Mouse (Mus musculus) kidney, embryonic 15.5 days (tissue): ENCODE results near the gene Tgfb1i1. TPM values are rescaled to one million over a fixed set of nuclear protein-coding genes. Genes with fewer than 3 reads are reported as not detected.

Experiments
- ATAC-seq: fragments of 200-750 bp; cut with Nextera tagmentation; replicated peaks from 2 replicates; pipeline ENCODE4 v1.8.0; 2017; ENCODE audit warnings: moderate TSS enrichment; ENCODE audit not compliant: low FRiP score
- H3K27ac ChIP-seq: fragments of 300-500 bp; sonication (generic); 2 replicates; pipeline ENCODE4 v1.5.1; 2015; ENCODE audit warnings: mild to moderate bottlenecking, inconsistent platforms
- H3K27me3 ChIP-seq: fragments of 300-500 bp; sonication (generic); 2 replicates; pipeline ENCODE4 v1.6.1; 2015; ENCODE audit warnings: inconsistent platforms
- H3K36me3 ChIP-seq: fragments of 300-500 bp; sonication (generic); 2 replicates; pipeline ENCODE4 v1.6.1; 2015; ENCODE audit warnings: inconsistent platforms
- H3K4me1 ChIP-seq: fragments of 300-500 bp; sonication (generic); 2 replicates; pipeline ENCODE4 v1.6.1; 2015; ENCODE audit warnings: inconsistent platforms
- H3K4me2 ChIP-seq: fragments of 300-500 bp; sonication (generic); 2 replicates; pipeline ENCODE4 v1.6.1; 2015; ENCODE audit warnings: moderate library complexity, mild to moderate bottlenecking, inconsistent platforms
- H3K4me3 ChIP-seq: fragments of 300-500 bp; sonication (generic); replicated peaks from 2 replicates; pipeline ENCODE4 v1.5.1; 2015; ENCODE audit warnings: mild to moderate bottlenecking, inconsistent platforms
- H3K9ac ChIP-seq: fragments of 300-500 bp; sonication (generic); 2 replicates; pipeline ENCODE4 v1.6.1; 2015; ENCODE audit warnings: mild to moderate bottlenecking, inconsistent platforms
- H3K9me3 ChIP-seq: fragments of 300-500 bp; sonication (generic); replicated peaks from 2 replicates; pipeline ENCODE4 v1.6.1; 2016; ENCODE audit warnings: inconsistent platforms
- WGBS: fragments of 180-500 bp; shearing (Covaris S2); methylation state at CpG from one replicate; pipeline ENCODE4 v1.1.7; 2015; ENCODE audit warnings: mixed read lengths; 5-methylcytosine and 5-hydroxymethylcytosine counted together
- polyA plus RNA-seq: library from polyadenylated mRNA; unstranded; fragments of >200 nt; fragmentation: Nextera tagmentation; extraction: Ambion mirVana; gene quantifications from 2 replicates; pipeline ENCODE4 v1.2.1, GENCODE M21; 2015

The Tgfb1i1 gene
- 77.2 and 107 TPM in 2 replicates for polyA plus RNA-seq

- WGBS, result 3% methylated on average over 28 of the region's 30 CpGs
- H3K27ac ChIP-seq, result peak within 1 kb of the TSS; percentile 92
- H3K27me3 ChIP-seq, result no peaks in the 10 kb centered on the region
- peak within 1 kb of the TSS; percentile 60 for H3K4me3 ChIP-seq
- H3K4me1 ChIP-seq, result peaks cover 22% of the 10 kb centered on the region
- ATAC-seq, result peak; percentile 71
- H3K9me3 ChIP-seq, result no peaks in the 10 kb centered on the region
- H3K36me3 ChIP-seq, result peaks cover 48% of the 10 kb centered on the region
- peak within 1 kb of the TSS; percentile 76 for H3K4me2 ChIP-seq
- H3K9ac ChIP-seq, result peak within 1 kb of the TSS; percentile 69
These were observed at the start of gene Tgfb1i1 for GRCm38 (mm10) chr7:128246496-128247391. Gene Tgfb1i1 (plus strand): TSS chr7:128246812.

GRCm38 (mm10) chr7:128201607-128202006 is 45.0 kb upstream of the Tgfb1i1 start:
- no peaks in the 10 kb centered on the region for H3K9me3 ChIP-seq
- ATAC-seq, result no peak
- H3K9ac ChIP-seq, result no peak overlapping the region
- no peaks in the 10 kb centered on the region for H3K27me3 ChIP-seq
- no peaks in the 10 kb centered on the region for H3K4me1 ChIP-seq
- H3K36me3 ChIP-seq, result no peaks in the 10 kb centered on the region
- WGBS, result 85% methylated on average over 9 of the region's 9 CpGs
- H3K4me3 ChIP-seq, result no peak overlapping the region
- H3K4me2 ChIP-seq, result no peak overlapping the region
- H3K27ac ChIP-seq, result no peak overlapping the region

GRCm38 (mm10) chr7:128203071-128203470 is 43.5 kb upstream of the Tgfb1i1 start:
- no peak for ATAC-seq
- H3K4me3 ChIP-seq, result no peak overlapping the region
- no peaks in the 10 kb centered on the region for H3K9me3 ChIP-seq
- H3K36me3 ChIP-seq, result no peaks in the 10 kb centered on the region
- no peak overlapping the region for H3K27ac ChIP-seq
- H3K9ac ChIP-seq, result no peak overlapping the region
- WGBS, result 80% methylated on average over 9 of the region's 9 CpGs
- H3K4me1 ChIP-seq, result no peaks in the 10 kb centered on the region
- no peak overlapping the region for H3K4me2 ChIP-seq
- H3K27me3 ChIP-seq, result no peaks in the 10 kb centered on the region

GRCm38 (mm10) chr7:128204179-128204578 is 42.4 kb upstream of the Tgfb1i1 start:
- Histone ChIP-seq H3K9me3 (no peaks in the 10 kb centered on the region), H3K27me3 (no peaks in the 10 kb centered on the region), H3K9ac (no peak overlapping the region), H3K4me1 (no peaks in the 10 kb centered on the region), H3K4me3 (no peak overlapping the region), H3K27ac (no peak overlapping the region), H3K4me2 (no peak overlapping the region), H3K36me3 (no peaks in the 10 kb centered on the region)
- WGBS, result 94% methylated on average over 8 of the region's 8 CpGs
- ATAC-seq, result no peak

- no peaks in the 10 kb centered on the region for H3K4me1 ChIP-seq
- WGBS, result 83% methylated on average over 18 of the region's 18 CpGs
- no peaks in the 10 kb centered on the region for H3K27me3 ChIP-seq
- no peak overlapping the region for H3K9ac ChIP-seq
- H3K9me3 ChIP-seq, result no peaks in the 10 kb centered on the region
- ATAC-seq, result no peak
- H3K4me3 ChIP-seq, result no peak overlapping the region
- no peak overlapping the region for H3K4me2 ChIP-seq
- H3K36me3 ChIP-seq, result no peaks in the 10 kb centered on the region
- no peak overlapping the region for H3K27ac ChIP-seq
These were observed 40.9 kb upstream of the Tgfb1i1 start for GRCm38 (mm10) chr7:128205695-128206094.

GRCm38 (mm10) chr7:128206152-128206551 is 40.5 kb upstream of the Tgfb1i1 start, which contains the start of gene Cox6a2:
Gene Cox6a2 (minus strand): TSS chr7:128206387.
- Histone ChIP-seq H3K27ac (no peak within 1 kb of the TSS), H3K9me3 (no peaks in the 10 kb centered on the region), H3K4me2 (no peak within 1 kb of the TSS), H3K36me3 (no peaks in the 10 kb centered on the region), H3K4me1 (no peaks in the 10 kb centered on the region), H3K4me3 (no peak within 1 kb of the TSS), H3K9ac (no peak within 1 kb of the TSS), H3K27me3 (no peaks in the 10 kb centered on the region)
- WGBS, result 75% methylated on average over 6 of the region's 6 CpGs
- no peak for ATAC-seq

- no peak overlapping the region for H3K27ac ChIP-seq
- no peaks in the 10 kb centered on the region for H3K36me3 ChIP-seq
- no peak for ATAC-seq
- no peaks in the 10 kb centered on the region for H3K9me3 ChIP-seq
- no peaks in the 10 kb centered on the region for H3K4me1 ChIP-seq
- H3K4me3 ChIP-seq, result no peak overlapping the region
- no peak overlapping the region for H3K9ac ChIP-seq
- H3K4me2 ChIP-seq, result no peak overlapping the region
- no peaks in the 10 kb centered on the region for H3K27me3 ChIP-seq
- WGBS, result 9% methylated on average over 4 of the region's 4 CpGs
These were observed 38.4 kb upstream of the Tgfb1i1 start for GRCm38 (mm10) chr7:128208187-128208586.

GRCm38 (mm10) chr7:128209826-128210225 is 36.8 kb upstream of the Tgfb1i1 start:
- no peak overlapping the region for H3K27ac ChIP-seq
- no peak overlapping the region for H3K4me2 ChIP-seq
- no peak for ATAC-seq

GRCm38 (mm10) chr7:128219952-128220351 is 26.7 kb upstream of the Tgfb1i1 start:
- WGBS, result 87% methylated on average over 4 of the region's 4 CpGs
- no peak overlapping the region for H3K4me3 ChIP-seq
- no peak overlapping the region for H3K9ac ChIP-seq
- no peak for ATAC-seq
- no peaks in the 10 kb centered on the region for H3K36me3 ChIP-seq
- no peak overlapping the region for H3K27ac ChIP-seq
- no peaks in the 10 kb centered on the region for H3K4me1 ChIP-seq
- no peaks in the 10 kb centered on the region for H3K27me3 ChIP-seq
- H3K9me3 ChIP-seq, result no peaks in the 10 kb centered on the region
- H3K4me2 ChIP-seq, result no peak overlapping the region

More at GRCm38 (mm10) chr7:128209826-128210225, 36.8 kb upstream of the Tgfb1i1 start:
- Histone ChIP-seq H3K4me1 (no peaks in the 10 kb centered on the region), H3K9ac (no peak overlapping the region), H3K9me3 (no peaks in the 10 kb centered on the region), H3K4me3 (no peak overlapping the region), H3K27me3 (no peaks in the 10 kb centered on the region), H3K36me3 (no peaks in the 10 kb centered on the region)
- WGBS, result 52% methylated on average over 3 of the region's 3 CpGs

- no peaks in the 10 kb centered on the region for H3K9me3 ChIP-seq
- no peak overlapping the region for H3K4me3 ChIP-seq
- H3K27ac ChIP-seq, result no peak overlapping the region
- no peak for ATAC-seq
- no peaks in the 10 kb centered on the region for H3K4me1 ChIP-seq
- no peaks in the 10 kb centered on the region for H3K36me3 ChIP-seq
- H3K4me2 ChIP-seq, result no peak overlapping the region
- no peaks in the 10 kb centered on the region for H3K27me3 ChIP-seq
- 93% methylated on average over 3 of the region's 3 CpGs for WGBS
- H3K9ac ChIP-seq, result no peak overlapping the region
These were observed 25.7 kb upstream of the Tgfb1i1 start for GRCm38 (mm10) chr7:128220936-128221335.

- peaks cover 7% of the 10 kb centered on the region for H3K36me3 ChIP-seq
- H3K4me2 ChIP-seq, result no peak overlapping the region
- 0 out of 2 replicates have a peak, but pooled peaks have one; percentile 25 for ATAC-seq
- peaks cover 3% of the 10 kb centered on the region for H3K4me1 ChIP-seq
- H3K27ac ChIP-seq, result no peak overlapping the region
- 50% methylated on average over 8 of the region's 8 CpGs for WGBS
- H3K9me3 ChIP-seq, result no peaks in the 10 kb centered on the region
- no peak overlapping the region for H3K4me3 ChIP-seq
- no peaks in the 10 kb centered on the region for H3K27me3 ChIP-seq
- H3K9ac ChIP-seq, result no peak overlapping the region
These were observed 14.9 kb upstream of the Tgfb1i1 start for GRCm38 (mm10) chr7:128231741-128232140.

GRCm38 (mm10) chr7:128234796-128235195 is 11.8 kb upstream of the Tgfb1i1 start:
- no peak overlapping the region for H3K4me3 ChIP-seq
- peaks cover 9% of the 10 kb centered on the region for H3K36me3 ChIP-seq
- WGBS, result 80% methylated on average over 2 of the region's 2 CpGs
- no peak for ATAC-seq
- H3K27me3 ChIP-seq, result no peaks in the 10 kb centered on the region
- no peak overlapping the region for H3K4me2 ChIP-seq
- H3K9ac ChIP-seq, result no peak overlapping the region
- no peak overlapping the region for H3K27ac ChIP-seq
- H3K4me1 ChIP-seq, result peaks cover 19% of the 10 kb centered on the region
- no peaks in the 10 kb centered on the region for H3K9me3 ChIP-seq
